Comparison of ENCODE assay signal across 8 mouse cellular contexts in genomic region chr19:29063577-29064363, GRCm38 (mm10). TPM values are rescaled to one million over a fixed set of nuclear protein-coding genes. Genes with fewer than 3 reads are reported as not detected.
DNase-seq lines count a peak whose midpoint lies in the region; ATAC-seq lines count a peak whose summit lies in the region.

No protein-coding gene starts in this region.

- H3K36me3 ChIP-seq in hindbrain, embryonic 14.5 days (replicated peaks; ENCODE audit: control insufficient read depth, insufficient read depth): no peaks in the 10 kb centered on the region

- H3K4me2 ChIP-seq in hindbrain, embryonic 14.5 days (replicated peaks): peak overlapping the region; percentile 49

- 0 out of 2 replicates have a peak overlapping the region, but pooled peaks have one; percentile 6 for H3K4me3 ChIP-seq in hindbrain, embryonic 14.5 days (replicated peaks; ENCODE audit: low read length)

- ATAC-seq in hindbrain, embryonic 14.5 days (ENCODE audit: low FRiP score): peak; percentile 76; the same call in 1 of the 2 replicates

- H3K9me3 ChIP-seq in hindbrain, embryonic 14.5 days (ENCODE audit: control insufficient read depth, low read length): no peaks in the 10 kb centered on the region

- peak; percentile 90 for DNase-seq in T-cell, adult 2 months (ENCODE audit: low spot score)
- DNase-seq in cerebellum, postnatal 25 days: peak; percentile 94 to 96
- DNase-seq in frontal cortex, postnatal 25 days (ENCODE audit: low spot score in 2 of 2): peak; percentile 89 to 91
- DNase-seq in hindbrain, embryonic 14.5 days (ENCODE audit: low spot score): peak; percentile 97
- peak; percentile 85 to 87 for DNase-seq in layer of hippocampus, postnatal 36 days
- peak; percentile 94 for DNase-seq in lung, postnatal 25 days (ENCODE audit: low spot score)
- DNase-seq in retina, adult 2 months (ENCODE audit: low read depth, low spot score): peak; percentile 81
- DNase-seq in thymus, postnatal 25 days: peak; percentile 95

- WGBS in hindbrain, embryonic 14.5 days: 17% methylated on average over 18 of the region's 18 CpGs

- H3K9ac ChIP-seq in hindbrain, embryonic 14.5 days: no peak overlapping the region

- H3K4me1 ChIP-seq in hindbrain, embryonic 14.5 days (replicated peaks; ENCODE audit: control insufficient read depth, insufficient read depth, low read length): 0 out of 2 replicates have a peak, but pooled peaks cover 4% of the 10 kb centered on the region

- H3K27ac ChIP-seq in hindbrain, embryonic 14.5 days: no peak overlapping the region

- no peaks in the 10 kb centered on the region for H3K27me3 ChIP-seq in hindbrain, embryonic 14.5 days (ENCODE audit: control insufficient read depth, insufficient read depth, low read length)

RNA-seq across cellular contexts. Expression of gene Ak3, which starts 16.0 kb away (rescaled TPM):
- polyA plus RNA-seq in hindbrain, embryonic 14.5 days (2014; fragmentation: Nextera tagmentation; extraction: Ambion mirVana): 69.8 and 88.2 TPM in 2 replicates
- total RNA-seq in layer of hippocampus, postnatal 36 days (2021): 10 to 100 TPM; 50.4 to 55.8 TPM

RNA-seq across cellular contexts. Expression of gene Rcl1, which starts 37.4 kb away (rescaled TPM):
- polyA plus RNA-seq in hindbrain, embryonic 14.5 days (2014; fragmentation: Nextera tagmentation; extraction: Ambion mirVana): 30.8 and 34.8 TPM in 2 replicates
- 10 to 100 TPM; 18.1 to 18.7 TPM for total RNA-seq in layer of hippocampus, postnatal 36 days (2021)
